Mouse (Mus musculus) adrenal gland (tissue): ENCODE measurements at regions not wholly inside any gene's neighbourhood (a gene's known extent, or its start where the extent isn't known, plus 50 kb on each side); places are given as distances from the start of the nearest gene placed in this dataset.

Experiments used
- intact Hi-C: fragments of 180-260 bp; cut with DNase I; formaldehyde crosslinking; loops from one replicate; pipeline ENCODE4 v1.15.1; 2025

DNA sequence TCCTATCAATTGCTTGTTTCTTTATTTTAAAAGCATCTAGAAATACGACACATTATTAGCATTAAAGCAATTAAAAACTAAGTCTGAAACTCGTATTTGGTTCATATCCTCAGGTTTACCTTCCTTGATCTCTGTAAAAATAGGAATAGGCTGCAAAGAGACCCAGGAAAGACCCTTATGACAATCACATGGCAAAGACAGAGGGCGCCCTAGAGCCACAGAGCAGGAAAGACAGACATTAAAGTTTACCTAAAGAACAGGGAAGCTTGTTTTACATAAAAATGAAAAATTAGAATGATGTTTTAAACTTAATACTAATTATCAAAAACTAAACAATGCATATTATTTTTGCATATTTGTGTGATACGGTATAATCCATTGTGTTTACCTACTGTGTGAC, 153.2 kb downstream of the Usp25 start:
- intact Hi-C loops, result loop anchor here (5.0 to 10.0 kb wide), 2 partner anchors 34 to 278 kb away; no protein-coding TSS in a partner anchor

DNA sequence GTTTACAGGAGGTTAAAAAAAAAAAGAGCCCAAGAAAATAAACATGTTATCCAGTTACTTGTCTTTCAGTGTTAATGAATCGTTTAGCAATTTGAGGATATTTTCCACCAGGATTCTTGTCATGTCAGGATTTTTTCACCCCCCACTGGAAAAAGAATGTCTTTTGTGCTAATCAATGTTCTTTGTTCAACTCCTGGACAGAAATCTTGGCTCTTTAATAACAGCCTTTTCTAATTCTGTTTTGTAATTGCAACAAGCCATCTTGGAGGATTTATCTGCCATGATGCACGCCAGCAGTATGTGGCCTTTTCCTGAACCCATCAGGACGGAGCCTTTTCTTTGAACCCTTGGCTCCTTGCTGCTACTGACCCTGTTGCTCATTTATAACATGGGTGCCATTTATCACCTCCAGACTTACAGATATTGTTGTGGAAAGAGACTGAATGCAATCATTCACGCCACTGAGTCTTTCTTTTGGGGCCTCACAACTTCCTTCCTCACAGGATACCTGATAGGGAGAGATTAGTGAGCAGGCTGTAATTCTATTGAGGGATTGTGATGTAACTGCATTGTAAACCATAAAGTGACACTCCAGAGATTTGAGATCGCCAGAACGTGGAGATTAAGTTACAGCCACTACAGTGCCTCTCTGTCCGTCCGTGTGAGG, 159.7 kb downstream of the Usp25 start:
- intact Hi-C loops, result no loop called here

- intact Hi-C loops, result no loop called here
Measured at GRCm38 (mm10) chr16:77174744-77175432, 161.4 kb downstream of the Usp25 start.

DNA sequence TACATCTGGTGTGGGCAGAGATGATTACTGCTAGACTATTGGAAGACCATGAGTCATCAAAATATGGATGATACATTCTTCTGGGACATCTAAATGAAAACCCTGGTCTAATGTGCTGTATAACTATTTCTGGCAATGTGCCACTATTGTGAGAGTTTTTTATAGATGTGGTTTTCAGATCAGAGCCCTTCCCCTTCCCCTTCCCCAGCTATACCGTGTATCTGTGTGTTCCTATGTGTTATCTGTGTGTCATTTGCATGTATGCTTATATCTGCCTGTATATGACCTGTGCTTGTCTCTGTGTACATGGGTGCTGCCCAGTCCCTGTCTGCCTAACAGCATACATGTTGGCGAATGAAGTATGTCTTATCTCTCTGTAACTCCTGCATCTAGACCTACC, 167.5 kb downstream of the Usp25 start:
- intact Hi-C loops, result no loop called here
